ENCODE assay signal across 37 mouse cellular contexts in the genomic region with DNA sequence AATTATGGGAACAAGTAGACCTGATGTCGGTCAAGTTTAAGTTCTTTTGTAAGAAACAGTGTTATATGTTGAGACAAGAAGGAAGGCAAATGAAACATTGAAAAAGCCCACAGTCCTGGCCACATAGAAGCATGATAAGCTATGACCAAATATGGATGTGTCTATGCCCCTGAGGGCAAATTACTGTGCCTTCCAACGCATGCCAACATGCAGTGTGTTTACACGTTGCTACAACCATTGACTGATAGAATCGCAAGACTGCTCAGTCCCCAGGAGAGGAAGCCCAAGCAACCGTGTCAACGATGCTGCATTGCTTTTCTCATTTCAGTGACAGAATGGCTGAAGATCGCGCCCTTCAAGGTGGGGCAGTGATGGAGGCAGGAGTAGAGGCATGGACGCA. TPM values are rescaled to one million over a fixed set of nuclear protein-coding genes. Genes with fewer than 3 reads are reported as not detected.
"Had no signal": no experiment of that assay in that cellular context is flagged by ENCODE, and none has a peak within 500 bp of the region (broad histone marks: within the 10 kb centered on the region; RNA-seq: fewer than 3 reads in every experiment).

No protein-coding gene starts in this region.

- H3K27ac ChIP-seq: heart, adult 2 months; hindbrain, embryonic 10.5 days; hindbrain, embryonic 12.5 days; hindbrain, embryonic 14.5 days; intestine, embryonic 15.5 days; layer of hippocampus, adult 2 months; left cerebral cortex, adult 2 months; limb, embryonic 13.5 days; limb, embryonic 15.5 days had no signal

- ATAC-seq: forebrain, postnatal 0 days; hindbrain, embryonic 16.5 days; inflammation-experienced regulatory T-cells, adult 6 months; intestine, embryonic 15.5 days; intestine, postnatal 0 days had no signal

- H3K27me3 ChIP-seq: heart, embryonic 12.5 days; hindbrain, embryonic 12.5 days; intestine, embryonic 15.5 days; limb, embryonic 13.5 days; limb, embryonic 15.5 days had no signal

- H3K4me1 ChIP-seq: heart, embryonic 12.5 days; hindbrain, embryonic 10.5 days; hindbrain, embryonic 12.5 days; intestine, embryonic 15.5 days; limb, embryonic 13.5 days; limb, embryonic 15.5 days had no signal

- H3K4me3 ChIP-seq: heart, adult 2 months; heart, embryonic 12.5 days; hindbrain, embryonic 10.5 days; hindbrain, embryonic 12.5 days; intestine, embryonic 15.5 days; layer of hippocampus, adult 2 months; left cerebral cortex, adult 2 months; limb, embryonic 13.5 days; limb, embryonic 15.5 days had no signal

- DNase-seq: forebrain, postnatal 0 days; gastrocnemius, postnatal 14 days; gastrocnemius, postnatal 36 days; heart, adult 11 months; heart, adult 2 months; heart, postnatal 10 days; heart, postnatal 4 days; kidney, adult 18-20 months; kidney, adult 8-10 months; kidney, postnatal 10 days; kidney, postnatal 25 days; kidney, postnatal 4 days; left cerebral cortex, postnatal 4 days had no signal

- H3K36me3 ChIP-seq: heart, embryonic 12.5 days; hindbrain, embryonic 10.5 days; hindbrain, embryonic 12.5 days; intestine, embryonic 15.5 days; limb, embryonic 13.5 days; limb, embryonic 15.5 days had no signal

RNA-seq across cellular contexts. Expression of a gene that starts 35.6 kb away (rescaled TPM):
- total RNA-seq: forebrain, postnatal 0 days; gastrocnemius, adult 18-20 months; gastrocnemius, adult 8-10 months; gastrocnemius, postnatal 14 days; gastrocnemius, postnatal 36 days; heart, adult 2 months; heart, postnatal 10 days; heart, postnatal 25 days; heart, postnatal 4 days; layer of hippocampus, adult 2 months; layer of hippocampus, postnatal 10 days; layer of hippocampus, postnatal 25 days; left cerebral cortex, adult 2 months; left cerebral cortex, postnatal 10 days; left cerebral cortex, postnatal 25 days; left cerebral cortex, postnatal 4 days had no signal
- polyA plus RNA-seq: forebrain, postnatal 0 days; heart, adult 2 months; heart, embryonic 12.5 days; heart, embryonic 14.5 days; heart, embryonic 16.5 days; hindbrain, embryonic 10.5 days; hindbrain, embryonic 12.5 days; hindbrain, embryonic 14.5 days; hindbrain, embryonic 16.5 days; intestine, embryonic 15.5 days; kidney, embryonic 14.5 days; kidney, embryonic 16.5 days; limb, embryonic 11.5 days; limb, embryonic 13.5 days had no signal

RNA-seq across cellular contexts. Expression of a gene that starts 54.9 kb away (rescaled TPM):
- total RNA-seq: gastrocnemius, adult 18-20 months; gastrocnemius, postnatal 14 days; gastrocnemius, postnatal 36 days; heart, adult 2 months; heart, postnatal 10 days; heart, postnatal 25 days; heart, postnatal 4 days; layer of hippocampus, adult 2 months; layer of hippocampus, postnatal 10 days; layer of hippocampus, postnatal 25 days; left cerebral cortex, postnatal 4 days had no signal
- polyA plus RNA-seq: forebrain, postnatal 0 days; heart, adult 2 months; heart, embryonic 12.5 days; kidney, embryonic 14.5 days had no signal
